Comparison of ENCODE assay signal across 20 mouse cellular contexts in the genomic region with DNA sequence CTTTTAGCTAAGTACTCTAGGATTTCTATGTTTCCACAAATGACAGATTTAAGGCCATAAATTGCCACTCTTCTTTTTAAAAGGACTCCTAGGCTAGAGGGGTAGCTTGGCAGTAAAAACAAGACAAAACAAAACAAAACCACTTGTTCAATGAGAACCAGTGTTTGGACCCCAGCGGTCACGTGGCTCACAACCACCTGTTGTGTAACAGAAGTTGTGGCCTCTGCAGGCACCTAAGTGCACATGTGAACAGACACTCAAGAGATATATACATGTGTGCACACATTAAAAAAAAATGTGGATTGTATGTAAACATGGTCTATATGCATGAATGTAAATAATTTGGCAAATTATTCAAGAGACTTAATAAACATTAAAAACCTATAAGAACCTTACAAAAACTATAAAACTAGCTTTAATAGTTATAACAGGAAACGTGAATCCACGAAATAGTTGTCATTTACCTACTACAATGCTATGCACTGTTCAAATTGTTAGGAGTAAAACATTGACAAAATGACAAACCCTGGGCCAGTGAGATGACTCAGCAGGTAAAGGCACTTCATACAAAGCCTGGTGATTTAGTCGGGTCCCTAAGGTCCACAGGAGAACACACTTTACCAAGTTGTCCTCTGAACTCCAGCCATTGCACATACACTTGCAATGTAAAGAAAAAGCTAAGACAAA. TPM values are rescaled to one million over a fixed set of nuclear protein-coding genes. Genes with fewer than 3 reads are reported as not detected.
DNase-seq lines count a peak whose midpoint lies in the region; ATAC-seq and TF ChIP-seq lines count a peak whose summit lies in the region.
"Had no signal": no experiment of that assay in that cellular context is flagged by ENCODE, and none has a peak within 500 bp of the region (broad histone marks: within the 10 kb centered on the region; RNA-seq: fewer than 3 reads in every experiment).

No protein-coding gene starts in this region.

- H3K4me1 ChIP-seq in erythroblast, embryonic 14.5 days (ENCODE audit: control insufficient read depth), result peaks cover 66% of the 10 kb centered on the region
- H3K4me1 ChIP-seq in ES-E14 (ENCODE audit: control insufficient read depth in 2 of 2, insufficient read depth in 2 of 2, low read length in 2 of 2, poor library complexity in 1 of 2), result peaks cover 1 to 7% of the 10 kb centered on the region in 2 experiments; a peak in 2 of 4 replicates
- peaks cover 40% of the 10 kb centered on the region for H3K4me1 ChIP-seq in kidney, embryonic 16.5 days (ENCODE audit: insufficient read depth, low read length)
- peaks cover 62% of the 10 kb centered on the region for H3K4me1 ChIP-seq in liver, embryonic 13.5 days (replicated peaks)
- H3K4me1 ChIP-seq in forebrain, embryonic 11.5 days (replicated peaks; ENCODE audit: control insufficient read depth, insufficient read depth, low read length), result no peaks in the 10 kb centered on the region

- ATAC-seq in erythroblast, adult 5-6 weeks (replicated peaks; ENCODE audit: low FRiP score, poor library complexity, severe bottlenecking), result no peak
- ATAC-seq in kidney, embryonic 16.5 days (ENCODE audit: low FRiP score, low TSS enrichment), result no peak
- ATAC-seq in liver, embryonic 13.5 days (ENCODE audit: low read depth), result no peak
- no peak for ATAC-seq in CD4-positive, CD25-positive, alpha-beta regulatory T cell, adult 4 months
- no peak for ATAC-seq in forebrain, embryonic 11.5 days (replicated peaks; ENCODE audit: low FRiP score)
- ATAC-seq: forebrain, embryonic 16.5 days; Patski had no signal

- 0 out of 2 replicates have a peak overlapping the region, but pooled peaks have one; percentile 2 for H3K4me2 ChIP-seq in kidney, embryonic 16.5 days (replicated peaks; ENCODE audit: low read depth, low read length)
- peak overlapping the region; percentile 37 for H3K4me2 ChIP-seq in liver, embryonic 13.5 days
- H3K4me2 ChIP-seq in forebrain, embryonic 11.5 days (ENCODE audit: low read depth, low read length, severe bottlenecking), result no peak overlapping the region
- H3K4me2 ChIP-seq: embryonic facial prominence, embryonic 15.5 days; hindbrain, embryonic 15.5 days; midbrain, embryonic 11.5 days had no signal

- no peak overlapping the region for H3K27ac ChIP-seq in ES-E14 (ENCODE audit: insufficient read depth, low read depth, low read length, poor library complexity, severe bottlenecking)
- peak overlapping the region; percentile 61 for H3K27ac ChIP-seq in kidney, embryonic 16.5 days (ENCODE audit: low read length)
- peak overlapping the region; percentile 73 for H3K27ac ChIP-seq in liver, embryonic 13.5 days
- no peak overlapping the region for H3K27ac ChIP-seq in forebrain, embryonic 11.5 days (ENCODE audit: low read depth, low read length)
- H3K27ac ChIP-seq: embryonic facial prominence, embryonic 15.5 days; heart, embryonic 10.5 days; hindbrain, embryonic 15.5 days; layer of hippocampus, adult 2 months had no signal

- no peak for DNase-seq in ES-E14 (ENCODE audit: low read depth, low spot score)
- DNase-seq in liver, embryonic 13.5 days, result no peak
- DNase-seq in adrenal gland, postnatal 25 days, result no peak
- DNase-seq in forebrain, embryonic 11.5 days (ENCODE audit: low spot score), result no peak
- DNase-seq: cerebellum, adult 2 months; gastrocnemius, postnatal 10 days; heart, postnatal 14 days; lung, postnatal 4 days had no signal

- H3K4me3 ChIP-seq in erythroblast, embryonic 14.5 days (replicated peaks), result peak overlapping the region; percentile 12
- no peak overlapping the region for H3K4me3 ChIP-seq in ES-E14 (ENCODE audit: insufficient read depth in 1 of 2, low read depth in 1 of 2, low read length in 2 of 2, poor library complexity in 1 of 2, severe bottlenecking in 1 of 2)
- no peak overlapping the region for H3K4me3 ChIP-seq in kidney, embryonic 16.5 days (ENCODE audit: low read length)
- H3K4me3 ChIP-seq in liver, embryonic 13.5 days (replicated peaks), result peak overlapping the region; percentile 6; the same call in 1 of the 2 replicates
- H3K4me3 ChIP-seq in forebrain, embryonic 11.5 days (ENCODE audit: low read depth, low read length), result no peak overlapping the region
- H3K4me3 ChIP-seq: embryonic facial prominence, embryonic 15.5 days; heart, embryonic 10.5 days; hindbrain, embryonic 15.5 days; layer of hippocampus, adult 2 months; myocyte had no signal

- in situ Hi-C loops in ES-E14 (cut with MboI; ENCODE audit: low sequenced_read_pairs in 2 of 2, unreplicated experiment in 2 of 2), result no loop called here

- WGBS in kidney, embryonic 16.5 days, result 75% methylated on average over 5 of the region's 5 CpGs
- 59% methylated on average over 5 of the region's 5 CpGs for WGBS in liver, embryonic 13.5 days (ENCODE audit: insufficient replicate concordance)
- WGBS in forebrain, embryonic 11.5 days, result 94% methylated on average over 5 of the region's 5 CpGs

- H3K9ac ChIP-seq in ES-E14 (ENCODE audit: insufficient read depth, low read depth, low read length, poor library complexity, severe bottlenecking), result no peak overlapping the region
- H3K9ac ChIP-seq in kidney, embryonic 16.5 days (replicated peaks; ENCODE audit: low read length), result no peak overlapping the region
- peak overlapping the region; percentile 23 for H3K9ac ChIP-seq in liver, embryonic 13.5 days
- no peak overlapping the region for H3K9ac ChIP-seq in forebrain, embryonic 11.5 days (ENCODE audit: low read length)
- H3K9ac ChIP-seq: embryonic facial prominence, embryonic 15.5 days; hindbrain, embryonic 15.5 days had no signal

- H3K36me3 ChIP-seq in erythroblast, embryonic 14.5 days (ENCODE audit: control insufficient read depth), result peaks cover 46% of the 10 kb centered on the region
- peaks cover 4% of the 10 kb centered on the region; the same call in 1 of the 2 replicates for H3K36me3 ChIP-seq in ES-E14 (ENCODE audit: control insufficient read depth, insufficient read depth, low read length, poor library complexity, severe bottlenecking)
- peaks cover 4% of the 10 kb centered on the region for H3K36me3 ChIP-seq in kidney, embryonic 16.5 days (ENCODE audit: insufficient read depth, low read length)
- peaks cover 14% of the 10 kb centered on the region for H3K36me3 ChIP-seq in liver, embryonic 13.5 days
- no peaks in the 10 kb centered on the region for H3K36me3 ChIP-seq in forebrain, embryonic 11.5 days (ENCODE audit: control insufficient read depth, insufficient read depth, low read length)

- H3K27me3 ChIP-seq in erythroblast, embryonic 14.5 days (ENCODE audit: control insufficient read depth), result no peaks in the 10 kb centered on the region
- no peaks in the 10 kb centered on the region for H3K27me3 ChIP-seq in kidney, embryonic 16.5 days (ENCODE audit: insufficient read depth, low read length)
- H3K27me3 ChIP-seq in liver, embryonic 13.5 days, result no peaks in the 10 kb centered on the region
- H3K27me3 ChIP-seq in forebrain, embryonic 11.5 days (ENCODE audit: control insufficient read depth, insufficient read depth, low read length), result no peaks in the 10 kb centered on the region
- H3K27me3 ChIP-seq: embryonic facial prominence, embryonic 15.5 days; hindbrain, embryonic 15.5 days; Patski had no signal

- no peaks in the 10 kb centered on the region for H3K9me3 ChIP-seq in erythroblast, embryonic 14.5 days (ENCODE audit: control insufficient read depth, low read length)
- H3K9me3 ChIP-seq in ES-E14 (ENCODE audit: control insufficient read depth, insufficient read depth, low read depth, low read length), result no peaks in the 10 kb centered on the region
- no peaks in the 10 kb centered on the region for H3K9me3 ChIP-seq in kidney, embryonic 16.5 days (ENCODE audit: low read length)
- no peaks in the 10 kb centered on the region for H3K9me3 ChIP-seq in liver, embryonic 13.5 days (replicated peaks)
- no peaks in the 10 kb centered on the region for H3K9me3 ChIP-seq in forebrain, embryonic 11.5 days (ENCODE audit: control insufficient read depth, low read length)
- H3K9me3 ChIP-seq: embryonic facial prominence, embryonic 15.5 days; heart, embryonic 10.5 days; hindbrain, embryonic 15.5 days had no signal

TF ChIP-seq in ES-E14, 5 proteins besides CTCF, POLR2A, EP300 and RAD21:
- no peak for TF ChIP-seq HCFC1 (IDR thresholded peaks at IDR 0.05; ENCODE audit: borderline replicate concordance, insufficient read depth, low read length)
- no peak for TF ChIP-seq ZC3H11A (IDR thresholded peaks at IDR 0.05; ENCODE audit: borderline replicate concordance, low read depth, low read length)
- peak; percentile 54; the same call in 1 of the 2 replicates for TF ChIP-seq MAFK (IDR thresholded peaks at IDR 0.05; ENCODE audit: insufficient read depth, low read depth, low read length)
- no peak for TF ChIP-seq ZNF384 (IDR thresholded peaks at IDR 0.05; ENCODE audit: low read depth, low read length)
TF ChIP-seq in ES-E14: peak in this region for 1.

RNA-seq across cellular contexts. Expression of gene Scaf11, which starts 3.8 kb away (rescaled TPM):
- 2.7 TPM in 2 replicates for polyA plus RNA-seq in erythroblast, embryonic 14.5 days (2012)
- 42.6 and 44.4 TPM in 2 replicates for total RNA-seq in erythroblast, adult 5-6 weeks (2015; ENCODE audit: low replicate concordance)
- total RNA-seq in erythroblast, adult 5-6 weeks (2017; ENCODE audit: low replicate concordance), result 59.1 and 82.2 TPM in 2 replicates
- total RNA-seq in ES-E14 (2012; rRNA removed), result 57.4 and 92.7 TPM in 2 replicates
- polyA plus RNA-seq in kidney, embryonic 16.5 days (2015; fragmentation: Nextera tagmentation; extraction: Ambion mirVana), result 84.6 and 96.5 TPM in 2 replicates
- polyA plus RNA-seq in liver, embryonic 13.5 days (2015; fragmentation: Nextera tagmentation; extraction: Ambion mirVana), result 53.4 and 57.0 TPM in 2 replicates
- 83.2 and 90.0 TPM in 2 replicates for total RNA-seq in adrenal gland, postnatal 25 days (2021)
- polyA plus RNA-seq in CD4-positive, CD25-positive, alpha-beta regulatory T cell, adult 4 months (2017; shearing (Covaris generic)), result 10 to 100 TPM; 42.4 to 45.3 TPM
- 105 and 113 TPM in 2 replicates for polyA plus RNA-seq in forebrain, embryonic 11.5 days (2014; fragmentation: Nextera tagmentation; extraction: Ambion mirVana)

Comparison
In these comparisons a context has a peak if more than half of its experiments do, and no peak if none do; other contexts are left out.
1. H3K4me3 ChIP-seq: peak in erythroblast, embryonic 14.5 days (single experiment) and liver, embryonic 13.5 days (single experiment); none in ES-E14 (0 of 2), kidney, embryonic 16.5 days (single experiment) and forebrain, embryonic 11.5 days (single experiment).
2. H3K27ac ChIP-seq: peak in kidney, embryonic 16.5 days (single experiment) and liver, embryonic 13.5 days (single experiment); none in ES-E14 (single experiment) and forebrain, embryonic 11.5 days (single experiment).
3. RNA of gene Scaf11, which starts 3.8 kb away (polyA plus RNA-seq): 105 to 113 TPM in forebrain, embryonic 11.5 days, 84.6 to 96.5 TPM in kidney, embryonic 16.5 days, 53.4 to 57.0 TPM in liver, embryonic 13.5 days and 42.4 to 45.3 TPM in CD4-positive, CD25-positive, alpha-beta regulatory T cell, adult 4 months; 2.7 TPM in erythroblast, embryonic 14.5 days; every median in the first group is over 10 times any median in the second.